Mouse (Mus musculus) bone marrow, adult 2 months (tissue): Measurements from ENCODE around the gene Ptprn2. TPM values are rescaled to one million over a fixed set of nuclear protein-coding genes. Genes with fewer than 3 reads are reported as not detected.

Source experiments
- H3K27ac ChIP-seq: fragments of 200-500 bp; 2 replicates; pipeline ENCODE4 v1.5.1; 2012; ENCODE audit warnings: low read depth, mild to moderate bottlenecking, control low read depth, inconsistent platforms, low read length; ENCODE audit not compliant: control insufficient read depth, poor library complexity, insufficient read depth
- H3K4me1 ChIP-seq: fragments of 200-500 bp; 2 replicates; pipeline ENCODE4 v1.6.1; 2011; ENCODE audit warnings: low read length; ENCODE audit not compliant: control insufficient read depth, insufficient read depth
- H3K4me3 ChIP-seq: fragments of 200-500 bp; replicated peaks from 2 replicates; pipeline ENCODE3; 2011; ENCODE audit warnings: mild to moderate bottlenecking, low read depth, low read length, control low read depth; ENCODE audit not compliant: control insufficient read depth
- CTCF ChIP-seq: fragments of 200-500 bp; IDR thresholded peaks from 2 replicates; pipeline ENCODE4 v1.5.1; 2011; ENCODE audit warnings: low read length, control low read depth; ENCODE audit not compliant: control insufficient read depth, insufficient read depth
- POLR2A ChIP-seq: fragments of 200-500 bp; IDR thresholded peaks from 2 replicates; pipeline ENCODE4 v1.6.1; 2011; ENCODE audit warnings: low read depth, mild to moderate bottlenecking, control low read depth, low read length, borderline replicate concordance; ENCODE audit not compliant: control insufficient read depth
- WGBS: fragments of 180-500 bp; shearing (Covaris S2); methylation state at CpG from one replicate; pipeline ENCODE4 v1.1.7; 2018; 5-methylcytosine and 5-hydroxymethylcytosine counted together
- polyA plus RNA-seq: library from polyadenylated mRNA; stranded (reverse); fragments of >200 nt; gene quantifications from 2 replicates; pipeline ENCODE4 v1.2.4, GENCODE M21; 2011; ENCODE audit warnings: low replicate concordance; ENCODE audit not compliant: missing spikeins, insufficient read depth, insufficient read length

Ptprn2 gene
- polyA plus RNA-seq, 1 experiment = 0.35 TPM

DNA sequence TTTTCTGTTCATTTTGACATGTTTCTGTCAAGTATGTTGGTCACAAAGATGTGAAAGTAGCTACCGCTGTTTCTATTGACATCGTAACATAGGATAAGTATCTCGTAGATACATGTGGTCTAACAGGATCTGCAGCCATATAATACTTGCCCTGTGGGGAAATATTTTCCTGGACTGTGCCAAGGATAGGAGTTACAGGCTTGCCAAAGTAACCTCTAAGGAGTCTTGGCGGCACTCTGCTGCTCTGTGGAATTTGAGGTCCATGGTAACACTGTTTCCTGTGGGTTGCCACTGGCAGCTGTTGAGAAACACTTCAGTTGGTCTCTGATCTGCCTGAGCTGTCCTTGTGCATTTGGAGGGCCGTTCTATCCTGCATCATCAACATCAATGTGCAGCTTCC, 317.8 kb downstream of the Ptprn2 start:
- 77% methylated on average over 5 of the region's 5 CpGs for WGBS
- H3K27ac ChIP-seq = no peak overlapping the region
- TF ChIP-seq CTCF (no peak), POLR2A (no peak)
- H3K4me3 ChIP-seq = no peak overlapping the region
- no peaks in the 10 kb centered on the region for H3K4me1 ChIP-seq

DNA sequence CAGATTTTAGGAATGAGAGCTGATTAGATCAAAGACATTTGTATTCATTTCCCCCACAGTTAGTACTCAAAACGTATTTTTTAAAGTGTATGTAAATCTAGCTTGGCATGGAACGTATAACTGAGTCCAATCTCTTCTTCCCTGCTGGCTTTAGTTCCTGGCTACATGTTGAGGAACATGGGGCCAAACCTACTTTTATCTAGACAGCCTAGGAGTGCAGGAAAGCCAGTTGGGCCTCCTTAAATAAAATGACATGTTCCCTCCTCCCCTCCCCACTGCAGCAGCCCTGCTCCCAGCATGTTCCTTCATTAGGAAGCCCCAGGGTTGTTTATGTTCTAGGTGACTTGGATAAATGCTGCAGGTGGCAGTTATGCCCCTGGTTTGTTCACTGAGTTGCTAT, 319.2 kb downstream of the Ptprn2 start:
- TF ChIP-seq CTCF (no peak), POLR2A (no peak)
- H3K4me1 ChIP-seq = no peaks in the 10 kb centered on the region
- no peak overlapping the region for H3K27ac ChIP-seq
- WGBS = 39% methylated on average over 2 of the region's 2 CpGs
- H3K4me3 ChIP-seq = no peak overlapping the region

DNA sequence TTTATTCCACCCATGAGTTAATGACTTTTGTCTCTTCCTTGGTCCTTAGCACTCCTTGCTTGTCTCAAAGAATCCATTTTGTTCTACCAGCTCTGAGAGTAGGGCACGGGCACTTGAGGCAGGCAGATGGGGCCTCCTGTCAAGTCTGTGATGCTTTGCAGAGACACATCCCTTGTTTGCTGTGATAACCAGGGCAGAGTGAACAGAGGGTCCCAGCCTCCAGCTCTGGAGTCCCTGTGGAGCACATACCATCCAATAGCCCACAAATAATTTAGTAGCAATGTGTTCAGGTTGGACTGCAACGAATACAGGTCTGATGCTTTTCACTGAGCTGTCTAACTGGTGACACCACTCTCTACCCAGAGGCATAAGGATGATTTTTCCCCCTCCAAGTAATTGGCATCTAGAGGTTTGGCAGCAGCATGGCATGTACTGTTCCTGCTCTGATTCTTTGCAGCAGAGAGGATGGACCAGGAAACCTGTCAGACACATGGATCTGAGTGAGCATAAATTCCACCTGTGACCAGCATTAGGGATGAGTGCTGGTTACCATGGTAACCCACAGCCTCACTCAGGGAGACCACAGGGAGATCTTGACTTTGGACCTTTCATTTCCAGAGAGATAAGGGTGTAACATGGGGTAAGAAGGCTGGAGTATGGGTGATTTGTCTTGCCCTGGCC, 319.7 kb downstream of the Ptprn2 start:
- Histone ChIP-seq H3K27ac (no peak overlapping the region), H3K4me3 (no peak overlapping the region), H3K4me1 (no peaks in the 10 kb centered on the region)
- 56% methylated on average over 2 of the region's 2 CpGs for WGBS
- TF ChIP-seq CTCF (no peak), POLR2A (no peak)

DNA sequence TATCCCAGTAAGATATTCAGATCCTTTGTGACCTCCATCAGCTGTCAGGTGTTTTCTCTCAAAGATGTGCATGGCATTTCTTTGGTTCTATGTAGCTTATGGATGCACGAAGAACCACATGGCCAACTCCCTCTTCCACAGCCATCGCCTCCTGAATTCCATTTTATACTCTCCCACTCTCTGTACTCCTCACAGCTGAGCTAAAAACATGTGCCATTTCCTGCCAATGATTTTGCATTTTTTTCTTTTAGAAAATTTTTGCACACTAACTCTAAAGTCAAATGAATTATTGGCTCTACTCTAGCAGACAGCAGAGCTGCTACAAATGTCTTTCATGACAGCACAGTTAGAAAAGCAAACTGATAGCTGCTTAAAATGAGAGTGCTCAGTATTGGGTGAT, 320.6 kb downstream of the Ptprn2 start:
- Histone ChIP-seq H3K27ac (no peak overlapping the region), H3K4me3 (no peak overlapping the region), H3K4me1 (no peaks in the 10 kb centered on the region)
- 69% methylated on average over 2 of the region's 2 CpGs for WGBS
- no peak for TF ChIP-seq CTCF
- TF ChIP-seq POLR2A = no peak

DNA sequence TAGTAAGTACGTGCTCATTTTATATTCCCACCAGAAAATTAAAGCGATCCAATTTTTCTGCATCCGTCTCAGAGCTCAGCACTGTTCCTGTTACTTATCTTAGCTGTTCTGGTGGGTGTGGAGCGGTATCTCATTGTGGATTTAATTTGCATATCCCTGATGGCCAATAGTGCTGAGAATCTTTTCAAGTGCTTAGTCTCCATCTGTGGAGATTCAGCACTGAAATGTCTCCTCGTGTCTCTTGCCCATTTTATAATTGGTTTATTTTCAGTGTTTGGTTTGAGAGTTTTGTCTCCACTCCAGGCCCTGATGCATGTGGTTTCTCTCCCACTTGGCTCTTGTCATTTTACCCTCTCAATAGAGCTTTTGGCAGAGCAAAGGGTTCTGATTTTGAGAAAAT, 327.5 kb downstream of the Ptprn2 start:
- Histone ChIP-seq H3K4me3 (no peak overlapping the region), H3K27ac (no peak overlapping the region), H3K4me1 (no peaks in the 10 kb centered on the region)
- TF ChIP-seq CTCF (no peak), POLR2A (no peak)
- 71% methylated on average over 5 of the region's 5 CpGs for WGBS

DNA sequence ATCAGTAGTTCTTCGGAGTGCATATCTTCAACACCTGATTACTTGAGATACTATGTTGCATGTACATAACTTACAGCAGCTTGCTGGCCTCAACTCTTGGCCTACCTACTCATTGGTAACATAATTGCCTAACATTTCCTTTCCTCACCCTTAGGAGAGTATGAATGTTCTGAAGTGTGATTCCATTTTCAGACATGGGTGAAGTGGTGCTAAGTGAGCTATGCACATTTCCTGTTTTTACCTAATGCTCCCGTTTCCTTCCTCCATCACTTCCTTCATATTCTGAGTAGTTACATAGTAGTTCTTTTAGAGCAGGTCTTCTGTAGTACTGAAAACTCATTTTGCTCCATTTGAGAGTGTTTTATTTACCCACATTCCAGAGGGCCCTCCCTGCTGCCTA, 334.3 kb downstream of the Ptprn2 start:
- H3K4me1 ChIP-seq = no peaks in the 10 kb centered on the region
- H3K27ac ChIP-seq = no peak overlapping the region
- no peak overlapping the region for H3K4me3 ChIP-seq
- no peak for TF ChIP-seq POLR2A
- no peak for TF ChIP-seq CTCF
- 61% methylated on average over 2 of the region's 2 CpGs for WGBS

DNA sequence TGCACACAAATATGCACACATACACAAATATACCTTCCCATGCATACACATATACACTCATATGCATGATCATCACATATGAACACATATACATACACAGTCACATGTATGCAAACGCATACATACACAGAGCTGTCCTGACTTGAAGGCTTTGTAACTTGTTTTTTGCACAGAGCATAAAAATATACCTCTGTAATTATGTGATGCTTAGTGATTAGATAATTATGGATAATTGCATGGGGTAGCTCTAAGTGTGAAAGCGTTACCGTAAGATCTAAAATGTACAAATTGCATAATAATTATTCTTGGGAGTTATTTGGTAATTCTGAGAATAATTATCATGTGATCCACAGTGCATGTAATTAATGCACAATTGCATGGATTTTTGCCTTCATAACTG, 337.8 kb downstream of the Ptprn2 start:
- 90% methylated on average over 3 of the region's 3 CpGs for WGBS
- Histone ChIP-seq H3K27ac (no peak overlapping the region), H3K4me3 (no peak overlapping the region), H3K4me1 (no peaks in the 10 kb centered on the region)
- TF ChIP-seq POLR2A = no peak
- no peak for TF ChIP-seq CTCF

DNA sequence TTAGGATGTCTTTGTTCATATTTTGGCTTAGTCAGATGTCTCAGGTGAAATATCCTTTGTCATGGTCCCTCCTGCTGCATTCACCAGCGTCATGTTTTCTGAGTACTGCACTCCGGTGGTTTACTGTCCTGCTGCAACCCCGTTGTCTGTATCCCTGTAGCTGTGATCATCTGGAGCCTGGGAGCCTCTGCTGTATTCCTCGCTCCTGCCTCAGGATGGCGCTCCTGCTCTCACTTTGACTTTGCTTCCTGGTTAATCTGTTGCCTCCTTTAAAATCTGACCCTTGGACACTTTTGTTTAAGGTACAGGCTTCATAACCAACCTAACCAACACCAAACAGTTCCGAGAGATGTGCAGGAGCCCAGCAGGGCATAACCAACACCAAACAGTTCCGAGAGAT, 342.2 kb downstream of the Ptprn2 start:
- Histone ChIP-seq H3K4me3 (no peak overlapping the region), H3K4me1 (no peaks in the 10 kb centered on the region), H3K27ac (no peak overlapping the region)
- TF ChIP-seq POLR2A (no peak), CTCF (no peak)
- WGBS = 50% methylated on average over 7 of the region's 7 CpGs
